Mouse (Mus musculus): ENCODE measurements around the gene Lrpprc.

Gene Lrpprc

DNA sequence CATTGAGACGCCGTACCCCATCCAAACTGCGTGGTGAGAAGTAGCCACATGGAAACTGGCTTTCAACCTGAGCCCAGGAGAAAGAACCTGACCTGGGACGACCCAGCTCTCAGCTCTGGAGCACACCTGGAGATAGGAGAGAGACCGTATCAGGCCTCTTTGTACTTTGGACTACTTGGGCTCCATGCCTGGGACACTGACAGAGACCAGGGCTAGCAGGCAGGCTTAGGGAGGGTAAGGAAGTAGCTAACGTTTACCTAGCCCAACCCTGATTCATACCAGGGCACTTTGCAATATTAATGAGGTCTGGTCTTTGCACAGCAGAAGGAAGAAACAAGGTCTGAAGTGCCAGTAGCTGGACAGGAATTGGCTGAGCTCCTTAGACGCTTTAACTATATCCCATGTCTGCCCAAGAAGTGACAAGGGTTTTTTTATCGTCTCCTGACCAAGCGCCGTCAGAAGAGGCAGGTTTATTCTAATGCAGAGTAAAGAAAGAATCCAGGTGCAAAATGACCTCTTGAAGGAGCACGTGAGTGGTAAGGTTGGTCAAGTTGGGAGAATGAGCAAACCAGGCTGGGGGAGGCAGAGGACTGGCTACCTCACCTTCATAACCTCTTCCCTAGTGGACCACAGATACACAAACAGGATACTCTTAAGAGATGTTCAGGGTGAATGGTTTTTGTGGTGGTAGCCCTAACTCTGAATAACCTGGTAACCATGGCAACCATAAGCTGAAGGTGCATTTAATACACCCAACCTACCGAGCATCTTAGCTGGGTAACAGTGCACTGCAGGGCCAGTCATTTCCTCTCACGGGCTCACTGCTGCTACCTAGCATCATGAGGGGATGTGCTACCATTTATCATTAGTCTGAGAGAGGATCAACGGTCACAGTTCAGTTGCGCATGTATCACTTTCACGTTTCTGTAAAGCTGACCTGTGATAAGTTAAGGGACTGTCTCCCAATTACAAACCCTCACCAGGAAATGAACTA, 117.9 kb downstream of the Lrpprc start:
- no peak for DNase-seq (ENCODE audit: low spot score in 2 of 2)

DNA sequence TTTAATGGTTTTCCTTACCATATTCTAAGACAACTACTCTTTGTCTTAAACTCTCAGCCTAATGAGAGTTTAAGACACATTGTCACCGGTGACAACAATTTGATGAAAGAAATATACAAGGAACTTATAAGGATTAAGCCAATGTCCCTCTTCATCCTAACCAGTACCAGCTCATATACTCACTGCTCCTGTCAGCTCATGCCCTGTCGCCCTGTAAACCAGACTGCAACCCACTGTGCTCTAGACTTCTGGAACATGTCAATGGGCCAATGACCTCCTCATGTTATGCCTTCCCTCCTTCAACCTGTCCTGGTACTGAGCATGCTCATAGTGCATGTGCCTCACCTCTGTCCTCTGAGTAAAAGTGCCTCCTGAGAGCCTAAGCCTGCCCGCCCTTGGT, 122.7 kb downstream of the Lrpprc start:
- no peak for DNase-seq (ENCODE audit: low spot score in 2 of 2)

DNA sequence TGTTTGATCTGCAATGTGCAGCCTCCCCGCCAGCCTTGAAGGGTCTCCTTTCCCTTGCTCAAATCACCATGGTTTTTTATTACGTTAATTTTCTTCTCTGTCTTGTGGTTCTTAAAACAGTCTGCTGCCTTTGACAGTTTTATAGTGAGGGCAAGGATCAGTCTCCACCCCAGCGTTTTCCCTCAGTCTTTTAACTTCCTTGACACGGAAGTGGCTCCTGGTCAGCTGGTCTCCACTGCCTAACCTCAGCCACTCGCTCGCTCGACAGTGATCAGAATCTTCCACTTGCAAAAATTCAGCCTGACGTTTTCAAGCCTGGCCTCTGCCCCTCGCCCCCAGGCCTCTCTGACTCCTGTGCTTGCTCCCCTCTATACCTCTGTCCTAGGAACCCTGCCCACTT, 124.9 kb downstream of the Lrpprc start:
- no peak for DNase-seq (ENCODE audit: low spot score in 2 of 2)

DNA sequence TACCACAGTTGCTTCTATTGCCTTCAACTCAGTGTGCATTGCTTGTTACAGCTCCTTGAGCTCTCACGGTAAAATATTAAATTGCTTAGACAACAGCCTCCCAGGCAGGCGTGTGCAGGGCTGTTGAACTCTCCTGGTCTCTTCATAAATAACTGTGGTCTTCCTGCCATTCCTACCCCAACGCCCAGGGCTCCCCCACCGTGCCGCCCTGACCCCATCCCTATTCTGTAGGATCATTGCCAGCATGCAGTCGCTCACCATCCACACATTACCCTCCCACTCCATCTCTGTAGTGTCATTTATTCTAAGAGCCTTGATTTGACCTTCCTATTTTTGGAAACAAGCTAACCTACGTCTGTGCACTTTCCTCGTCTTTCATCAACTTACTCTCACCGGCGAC, 125.5 kb downstream of the Lrpprc start:
- DNase-seq (ENCODE audit: low spot score in 2 of 2), result no peak

DNA sequence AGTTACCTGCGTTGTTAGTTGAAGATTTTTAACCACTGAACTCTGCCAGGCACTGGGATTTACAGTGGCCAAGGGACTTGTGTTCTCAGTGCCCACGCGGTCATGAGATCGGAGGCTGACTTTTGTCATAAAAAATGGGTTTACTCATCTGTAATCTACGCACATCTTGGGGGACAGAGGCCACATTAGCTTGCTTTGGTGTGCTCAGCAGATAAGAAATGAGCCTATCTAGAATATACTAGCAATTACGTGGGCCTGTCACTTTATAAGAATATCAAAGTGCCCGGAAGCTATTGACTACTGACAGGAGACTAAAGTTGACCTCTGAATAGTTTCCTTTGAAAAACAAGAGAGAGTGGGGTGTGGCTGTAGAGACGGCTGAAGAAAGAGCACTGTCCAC, 131.6 kb downstream of the Lrpprc start:
- no peak for DNase-seq (ENCODE audit: low spot score in 2 of 2)

DNA sequence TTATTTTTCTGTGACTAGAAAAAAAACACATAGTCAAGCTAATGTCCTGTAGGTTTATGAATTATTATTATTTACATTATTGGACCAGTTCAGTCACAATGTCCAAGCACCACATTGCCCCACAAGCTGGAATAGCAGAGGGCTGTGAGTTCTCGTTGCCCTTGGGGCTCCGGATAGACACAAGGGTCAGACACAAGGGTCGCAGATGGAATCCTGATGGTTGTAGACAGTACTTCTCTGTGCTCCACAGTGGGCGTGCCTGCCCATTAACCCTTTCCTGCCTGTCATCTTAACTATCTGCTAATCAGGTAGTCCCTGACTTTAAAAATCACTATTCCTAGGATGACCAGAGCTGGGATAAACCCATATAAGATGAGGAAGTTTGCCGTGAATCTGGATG, 132.4 kb downstream of the Lrpprc start:
- no peak for DNase-seq (ENCODE audit: low spot score in 2 of 2)

DNA sequence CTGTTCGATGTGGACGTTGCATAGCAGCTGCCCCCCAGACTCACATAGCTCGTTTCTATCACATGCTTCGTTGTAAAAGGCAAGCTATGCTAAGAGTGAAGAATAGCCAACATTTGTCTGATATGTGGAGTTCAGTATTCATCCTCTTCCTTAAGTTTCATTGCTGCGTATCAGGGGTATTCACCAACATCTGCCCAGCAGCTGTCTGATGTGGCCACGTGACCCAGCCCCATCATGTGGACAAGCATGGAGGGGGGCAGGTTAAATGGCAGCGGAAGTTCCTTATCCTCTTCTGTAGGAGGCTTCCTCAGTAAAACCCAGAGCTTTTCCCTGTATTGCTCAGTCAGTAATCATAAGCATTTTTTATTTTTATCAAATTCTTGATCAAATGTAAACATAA, 132.8 kb downstream of the Lrpprc start:
- no peak for DNase-seq (ENCODE audit: low spot score in 2 of 2)

DNA sequence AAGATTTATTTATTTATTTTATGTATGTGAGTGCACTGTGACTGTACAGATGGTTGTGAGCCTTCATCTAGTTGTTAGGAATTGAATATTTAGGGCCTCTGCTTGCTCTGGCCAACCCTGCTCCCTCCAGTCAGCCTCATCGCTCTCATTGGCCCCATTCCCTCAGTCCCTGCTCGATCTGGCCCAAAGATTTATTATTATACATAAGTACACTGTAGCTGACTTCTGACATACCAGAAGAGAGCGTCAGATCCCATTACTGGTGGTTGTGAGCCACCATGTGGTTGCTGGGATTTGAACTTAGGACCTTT, 133.2 kb downstream of the Lrpprc start:
- DNase-seq (ENCODE audit: low spot score in 2 of 2), result no peak

DNA sequence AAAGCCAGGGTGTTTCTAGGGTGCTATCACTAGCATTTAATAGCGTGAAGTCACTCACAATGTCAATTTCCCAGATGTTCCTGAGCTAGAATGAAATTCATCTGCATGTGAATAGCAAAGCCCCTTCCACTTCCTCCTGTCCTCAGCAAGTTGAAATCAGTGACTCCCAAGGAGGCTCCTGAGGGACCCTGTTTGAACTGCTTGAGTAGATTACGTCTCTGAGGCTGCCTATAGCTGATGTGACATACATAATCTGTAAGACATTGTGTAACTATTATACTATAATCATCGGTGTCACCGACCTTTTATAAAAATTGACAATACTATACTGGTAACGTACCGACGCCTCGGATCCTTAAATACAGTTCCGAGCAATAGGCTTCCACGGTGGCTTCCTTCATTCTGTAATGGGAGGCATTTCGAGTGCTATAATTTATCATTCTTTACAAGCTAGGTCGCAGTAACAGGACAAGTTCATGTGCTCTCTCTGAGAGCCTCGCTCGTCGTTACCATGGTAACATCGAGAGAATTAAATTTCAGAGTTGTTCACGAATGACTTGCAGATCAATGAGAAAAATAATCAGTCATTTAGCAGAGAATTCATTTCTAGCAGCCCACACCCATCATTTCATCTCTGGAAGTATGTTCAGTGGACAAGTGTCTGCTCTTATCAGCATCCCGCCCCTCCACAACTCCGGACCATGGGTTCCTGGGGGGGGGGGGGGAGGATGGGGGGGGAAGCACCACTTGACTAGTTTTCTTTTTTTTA, 133.8 kb downstream of the Lrpprc start:
- no peak for DNase-seq (ENCODE audit: low spot score in 2 of 2)

DNA sequence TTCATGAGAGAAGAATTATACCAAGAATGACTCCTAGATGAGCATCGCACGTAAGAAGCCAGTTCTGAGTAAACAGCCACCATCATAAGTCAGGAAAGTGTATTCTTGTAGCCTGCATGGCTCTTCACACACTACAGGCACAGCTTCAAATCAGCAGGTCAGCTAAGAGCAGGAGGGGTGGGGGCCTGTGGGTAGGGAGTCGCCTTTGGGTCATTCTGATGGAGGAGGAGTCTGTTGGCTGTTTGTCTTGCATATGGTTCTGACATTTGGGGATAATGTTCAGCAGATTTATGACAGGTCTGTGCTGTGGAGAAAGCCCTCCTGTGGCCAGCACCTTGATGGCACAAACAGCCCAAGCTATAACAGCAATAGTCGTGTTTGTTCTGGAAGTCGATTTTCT, 134.4 kb downstream of the Lrpprc start:
- no peak for DNase-seq (ENCODE audit: low spot score in 2 of 2)

All from spleen, postnatal 36 days (tissue).